Mouse (Mus musculus) embryonic fibroblast, embryonic 13.5 days (primary cell): ENCODE measurements around the gene Nxnl1. TPM values are rescaled to one million over a fixed set of nuclear protein-coding genes. Genes with fewer than 3 reads are reported as not detected.
A peak's percentile ranks its signal among the peaks of the same experiment; 100 is the strongest.

Source experiments
- H3K27ac ChIP-seq: 2 replicates; pipeline ENCODE4 v1.5.1; 2012; ENCODE audit warnings: low read length, control low read depth, inconsistent platforms; ENCODE audit not compliant: insufficient read depth
- H3K4me1 ChIP-seq: 2 replicates; pipeline ENCODE4 v1.6.1; 2011; ENCODE audit warnings: low read length; ENCODE audit not compliant: control insufficient read depth, insufficient read depth
- H3K4me3 ChIP-seq: 2 replicates; pipeline ENCODE4 v1.5.1; 2011; ENCODE audit warnings: mild to moderate bottlenecking, control low read depth, low read length; ENCODE audit not compliant: insufficient read depth
- CTCF ChIP-seq: IDR thresholded peaks from 2 replicates; pipeline ENCODE4 v1.5.1; 2011; ENCODE audit warnings: mild to moderate bottlenecking, control low read depth, low read length, moderate library complexity, borderline replicate concordance; ENCODE audit not compliant: insufficient read depth
- POLR2A ChIP-seq: IDR thresholded peaks from 2 replicates; pipeline ENCODE4 v1.6.1; 2011; ENCODE audit warnings: low read depth, mild to moderate bottlenecking, control low read depth, low read length, moderate library complexity
- polyA plus RNA-seq: library from polyadenylated mRNA; stranded (reverse); fragments of >200 nt; gene quantifications from 2 replicates; pipeline ENCODE4 v1.2.4, GENCODE M21; 2011; ENCODE audit warnings: low read depth; ENCODE audit not compliant: missing spikeins, insufficient read length

Gene Nxnl1
- polyA plus RNA-seq, 1 experiment = not detected

DNA sequence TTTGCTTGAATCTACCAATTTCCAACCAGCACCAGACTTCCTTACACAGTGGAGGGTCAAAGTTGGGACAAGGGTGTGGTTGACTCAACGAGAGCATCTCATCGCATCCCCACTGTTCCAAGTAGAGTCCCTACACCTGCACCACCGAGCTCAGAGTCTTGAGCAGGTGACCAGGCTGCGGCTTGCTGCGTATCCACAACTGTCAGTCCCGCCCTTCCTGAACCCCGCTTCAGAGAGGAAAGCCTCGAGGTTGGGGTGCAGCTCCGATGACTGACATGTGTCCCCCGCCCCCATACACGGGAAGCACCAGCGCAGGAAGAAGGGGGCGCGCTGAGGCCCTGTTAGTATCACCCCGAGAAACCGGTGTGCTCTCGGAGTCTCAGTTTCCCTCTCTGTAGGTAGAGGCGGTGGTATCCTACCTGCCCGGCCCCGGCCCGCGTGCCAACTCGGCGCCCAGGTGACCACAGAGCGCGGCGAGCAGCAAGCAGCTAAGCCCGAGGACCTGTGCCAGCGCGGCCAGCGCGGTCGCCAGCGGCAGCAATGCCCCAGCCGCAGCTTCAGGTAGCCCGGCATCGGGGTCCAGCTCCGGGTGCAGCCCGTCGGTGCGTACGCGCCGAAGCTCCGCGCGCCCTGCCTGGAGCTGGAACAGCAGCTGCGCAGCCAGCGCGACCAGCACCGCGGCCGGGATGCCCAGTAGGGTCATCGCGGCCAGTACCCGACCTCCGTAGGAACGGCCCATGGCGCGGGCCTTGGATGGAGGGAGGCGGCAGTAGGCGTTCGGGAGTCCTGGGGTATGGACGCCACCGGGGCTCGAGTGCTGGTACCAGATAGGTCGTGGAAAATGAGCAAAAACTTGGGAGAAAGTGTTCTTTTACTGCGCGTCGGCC is 8.1 kb downstream of the Nxnl1 start, which contains the start of gene Tmem221:
Tmem221 (minus strand) TSS at position 801 of the 887 bp plus-strand sequence.
- TF ChIP-seq CTCF (no peak), POLR2A (no peak)
- H3K4me3 ChIP-seq = peak within 1 kb of the TSS; percentile 22

DNA sequence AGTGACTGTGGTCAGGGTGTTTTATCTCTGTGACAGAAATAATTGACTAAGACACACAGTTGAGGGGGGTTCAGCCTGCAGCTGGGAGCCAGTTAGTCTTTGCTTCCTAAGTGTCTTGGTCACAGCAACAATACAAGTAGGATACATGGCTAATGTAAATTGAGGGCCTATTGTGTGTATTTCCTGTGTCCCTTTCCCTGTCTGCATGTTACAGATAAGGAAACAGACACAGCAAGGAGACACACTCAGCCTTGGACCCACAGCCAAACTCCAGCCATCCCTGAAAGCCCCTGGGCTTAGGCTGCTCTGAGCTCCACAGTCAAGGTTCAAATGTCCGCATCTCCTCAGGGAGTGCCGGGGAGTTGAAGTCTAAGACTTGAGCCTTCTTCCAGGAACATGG is 11.8 kb downstream of the Nxnl1 start:
- Histone ChIP-seq H3K4me3 (no peak overlapping the region), H3K27ac (no peak overlapping the region), H3K4me1 (no peaks in the 10 kb centered on the region)
- no peak for TF ChIP-seq POLR2A
- no peak for TF ChIP-seq CTCF

More for the DNA sequence above, 8.1 kb downstream of the Nxnl1 start, which contains the start of gene Tmem221:
- no peak within 1 kb of the TSS for H3K27ac ChIP-seq
- H3K4me1 ChIP-seq = no peaks in the 10 kb centered on the region

DNA sequence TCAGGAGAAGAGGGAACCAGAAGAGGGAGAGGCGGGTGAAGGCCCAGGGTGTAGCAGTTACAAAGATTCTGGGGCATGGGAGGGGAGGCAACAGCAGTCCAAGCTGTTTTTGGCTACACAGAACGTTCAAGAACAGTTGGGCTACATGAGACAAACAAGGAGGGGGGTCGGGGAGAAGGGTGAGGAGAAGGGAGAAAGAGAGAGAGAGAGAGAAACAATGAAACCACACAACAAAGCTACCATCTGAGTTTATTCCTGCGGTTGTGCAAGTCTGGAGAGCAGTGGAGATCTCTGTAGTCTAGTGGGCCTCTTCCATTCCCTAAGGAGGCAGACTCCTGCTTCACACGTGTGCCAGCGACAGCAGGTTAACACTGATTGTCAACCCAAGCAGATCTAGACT is 12.4 kb downstream of the Nxnl1 start:
- TF ChIP-seq CTCF (no peak), POLR2A (no peak)

DNA sequence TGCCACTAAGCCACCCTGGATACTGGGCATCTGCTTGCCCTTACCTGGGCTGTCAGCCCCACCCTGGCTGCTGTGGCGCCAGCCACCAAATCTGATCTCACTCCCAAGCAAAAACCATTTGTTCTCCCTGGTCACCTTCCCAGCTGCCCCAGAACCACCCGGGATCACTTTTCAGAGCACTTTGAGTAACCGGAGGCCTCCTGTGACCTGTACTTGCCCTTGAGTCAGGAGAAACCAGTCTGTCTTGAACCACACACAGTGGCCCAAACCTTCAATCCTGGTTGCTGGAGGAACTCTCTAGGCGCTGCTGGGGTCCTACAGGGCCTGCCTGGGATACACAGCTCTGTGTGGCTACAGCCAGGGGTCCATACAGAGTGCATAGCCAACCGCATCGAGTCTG is 13.6 kb downstream of the Nxnl1 start:
- no peaks in the 10 kb centered on the region for H3K4me1 ChIP-seq
- H3K4me3 ChIP-seq = no peak overlapping the region
- TF ChIP-seq POLR2A (no peak), CTCF (no peak)
- no peak overlapping the region for H3K27ac ChIP-seq

More for the DNA sequence above, 12.4 kb downstream of the Nxnl1 start:
- Histone ChIP-seq H3K4me3 (no peak overlapping the region), H3K27ac (no peak overlapping the region), H3K4me1 (no peaks in the 10 kb centered on the region)

GRCm38 (mm10) chr8:71550754-71551153 is 15.6 kb downstream of the Nxnl1 start:
- Histone ChIP-seq H3K27ac (no peak overlapping the region), H3K4me3 (no peak overlapping the region), H3K4me1 (no peaks in the 10 kb centered on the region)
- no peak for TF ChIP-seq POLR2A
- no peak for TF ChIP-seq CTCF

GRCm38 (mm10) chr8:71547590-71547989 is 18.8 kb downstream of the Nxnl1 start:
- no peak overlapping the region for H3K27ac ChIP-seq
- peaks cover 7% of the 10 kb centered on the region; the same call in 1 of the 2 replicates for H3K4me1 ChIP-seq
- TF ChIP-seq CTCF (no peak), POLR2A (no peak)
- no peak overlapping the region for H3K4me3 ChIP-seq

DNA sequence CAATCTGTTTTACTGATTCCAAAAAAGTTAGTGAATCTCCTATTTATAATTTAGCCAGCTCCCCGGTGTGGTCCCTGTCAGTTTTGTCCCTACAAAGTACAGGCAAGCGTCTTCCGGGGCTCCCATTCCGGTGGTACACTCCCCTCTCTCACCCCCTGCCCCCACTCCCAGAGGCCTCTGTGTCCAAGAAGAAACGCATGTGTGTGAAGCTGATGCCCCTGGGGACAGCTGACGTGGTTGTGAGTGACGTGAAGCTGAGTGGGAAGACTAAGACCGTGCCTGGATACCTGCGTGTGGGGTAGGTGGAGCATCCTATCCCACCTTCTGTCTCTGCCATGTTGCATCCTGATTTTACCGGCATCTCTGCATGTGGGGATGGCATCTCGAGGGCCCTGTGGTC is 21.3 kb downstream of the Nxnl1 start:
- H3K4me1 ChIP-seq = peaks cover 7% of the 10 kb centered on the region; the same call in 1 of the 2 replicates
- TF ChIP-seq POLR2A (no peak), CTCF (no peak)
- H3K4me3 ChIP-seq = no peak overlapping the region
- H3K27ac ChIP-seq = no peak overlapping the region

DNA sequence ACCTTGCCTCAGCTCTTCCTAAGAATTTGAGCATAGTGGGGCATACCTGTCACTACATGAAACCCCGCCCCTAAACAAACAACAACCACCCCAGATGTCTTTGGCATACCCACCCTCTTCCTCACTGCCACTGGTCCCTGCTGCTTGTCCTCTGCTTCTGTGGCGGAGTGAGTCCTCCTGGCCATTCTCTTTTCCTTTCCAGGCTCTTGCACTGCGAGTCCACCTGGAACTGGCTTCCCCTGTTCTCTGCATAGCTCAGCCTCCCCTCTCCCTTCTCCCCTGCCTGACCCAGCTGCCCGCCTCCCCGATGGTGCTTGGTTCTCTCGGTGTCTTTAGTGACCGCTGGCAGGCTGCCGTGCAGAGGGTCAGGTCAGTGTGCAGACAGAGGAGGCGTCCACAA is 22.6 kb downstream of the Nxnl1 start:
- H3K27ac ChIP-seq = no peak overlapping the region
- no peak for TF ChIP-seq POLR2A
- peaks cover 7% of the 10 kb centered on the region; the same call in 1 of the 2 replicates for H3K4me1 ChIP-seq
- H3K4me3 ChIP-seq = peak overlapping the region; percentile 74

GRCm38 (mm10) chr8:71542632-71543343 is 23.6 kb downstream of the Nxnl1 start, which contains the start of gene Mvb12a:
Gene Mvb12a (plus strand): TSS chr8:71542922.
- Histone ChIP-seq H3K4me1 (peaks cover 10% of the 10 kb centered on the region), H3K4me3 (peak within 1 kb of the TSS; percentile 74), H3K27ac (no peak within 1 kb of the TSS)
- TF ChIP-seq POLR2A (peak; percentile 47), CTCF (no peak)
